Mouse (Mus musculus): ENCODE results near the gene Ugt1a2. TPM values are rescaled to one million over a fixed set of nuclear protein-coding genes. Genes with fewer than 3 reads are reported as not detected.

Ugt1a2 gene
- total and polyA plus RNA-seq, 2 experiments from 2014 or later = not detected

DNA sequence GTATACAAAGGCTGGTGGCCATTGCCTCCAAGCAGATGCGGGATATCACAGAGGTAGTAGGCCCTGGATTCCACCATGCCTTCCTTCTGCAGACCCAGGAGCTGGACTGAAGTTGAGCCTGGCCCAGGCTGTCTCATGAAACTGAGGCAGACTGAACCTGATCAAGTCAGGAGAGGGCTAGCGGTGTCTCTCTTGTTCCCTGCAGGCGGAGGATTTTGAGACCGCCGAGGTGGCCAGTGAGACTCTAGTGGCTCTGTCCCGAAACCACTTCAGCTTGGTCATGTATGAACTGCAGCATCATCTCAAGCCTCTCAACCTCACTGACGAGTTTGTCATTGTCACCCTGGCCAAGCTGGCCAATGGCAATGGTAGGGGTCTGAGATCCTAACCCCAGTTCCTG, 30.0 kb downstream of the Ugt1a2 start:
- ATAC-seq (ENCODE audit: low FRiP score) (no peak), DNase-seq (ENCODE audit: low spot score) (no peak)
- TF ChIP-seq CTCF (IDR thresholded peaks at IDR 0.05) = no peak
- no peaks in the 10 kb centered on the region for H3K4me1 ChIP-seq (ENCODE audit: insufficient read depth, low read length)
- peaks cover 100% of the 10 kb centered on the region for H3K9me3 ChIP-seq (ENCODE audit: low read length)
- no peaks in the 10 kb centered on the region for H3K36me3 ChIP-seq (ENCODE audit: insufficient read depth, low read length)
- WGBS = 73% methylated on average over 7 of the region's 7 CpGs
- no peak overlapping the region for H3K9ac ChIP-seq (replicated peaks; ENCODE audit: low read length, poor library complexity, severe bottlenecking)
- no peak overlapping the region for H3K27ac ChIP-seq (ENCODE audit: low read depth, low read length)
- H3K27me3 ChIP-seq (ENCODE audit: insufficient read depth, low read length) = no peaks in the 10 kb centered on the region
- no peak overlapping the region for H3K4me2 ChIP-seq (ENCODE audit: low read depth, low read length, poor library complexity, severe bottlenecking)
- no peak overlapping the region for H3K4me3 ChIP-seq (ENCODE audit: low read depth, low read length)

- no peaks in the 10 kb centered on the region for H3K4me1 ChIP-seq (ENCODE audit: insufficient read depth, low read length)
- H3K27ac ChIP-seq (ENCODE audit: low read depth, low read length) = no peak overlapping the region
- TF ChIP-seq CTCF (IDR thresholded peaks at IDR 0.05) = no peak
- no peak overlapping the region for H3K4me2 ChIP-seq (ENCODE audit: low read depth, low read length, poor library complexity, severe bottlenecking)
- no peak for ATAC-seq (ENCODE audit: low FRiP score)
- 72% methylated on average over 6 of the region's 6 CpGs for WGBS
- no peaks in the 10 kb centered on the region for H3K36me3 ChIP-seq (ENCODE audit: insufficient read depth, low read length)
- peaks cover 100% of the 10 kb centered on the region for H3K9me3 ChIP-seq (ENCODE audit: low read length)
- no peak for DNase-seq (ENCODE audit: low spot score)
- H3K27me3 ChIP-seq (ENCODE audit: insufficient read depth, low read length) = no peaks in the 10 kb centered on the region
- H3K4me3 ChIP-seq (ENCODE audit: low read depth, low read length) = no peak overlapping the region
- no peak overlapping the region for H3K9ac ChIP-seq (replicated peaks; ENCODE audit: low read length, poor library complexity, severe bottlenecking)
Observed at GRCm38 (mm10) chr1:88230981-88231802, 30.8 kb downstream of the Ugt1a2 start.

DNA sequence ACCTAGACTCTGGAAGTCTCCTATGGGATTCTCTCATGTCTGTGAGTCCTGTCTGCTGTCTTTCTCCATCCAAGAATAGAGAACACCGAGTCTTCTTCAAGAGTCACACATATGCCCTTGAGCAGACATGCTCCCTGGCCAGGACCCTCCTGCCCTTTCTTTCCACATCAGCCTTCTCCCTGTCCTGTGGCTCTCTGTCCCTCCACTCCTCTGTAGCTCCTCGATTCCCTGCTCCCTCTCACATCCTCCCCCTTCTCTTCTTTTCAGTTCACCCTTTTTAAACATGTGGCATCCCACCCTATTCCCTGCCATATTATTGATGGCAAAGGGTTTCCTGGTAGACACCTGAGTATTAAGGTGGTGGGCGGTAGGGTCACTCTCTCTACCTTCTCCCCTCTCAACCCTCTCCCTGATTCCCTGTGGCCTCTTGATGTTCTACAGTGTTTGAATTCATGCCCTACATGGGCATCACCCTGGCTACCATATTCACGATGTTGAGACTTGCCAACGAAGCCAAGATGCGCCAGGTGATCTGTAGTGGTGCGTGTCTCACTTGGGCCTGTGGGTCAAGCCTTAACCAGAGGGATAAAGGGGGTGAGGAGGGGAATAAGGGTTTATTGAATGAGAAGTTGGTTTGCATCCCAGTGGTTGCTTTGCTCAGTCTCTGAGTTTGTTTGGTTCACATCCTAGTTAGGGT, 31.6 kb downstream of the Ugt1a2 start:
- Histone ChIP-seq H3K4me3 (ENCODE audit: low read depth, low read length) (no peak overlapping the region), H3K9ac (replicated peaks; ENCODE audit: low read length, poor library complexity, severe bottlenecking) (no peak overlapping the region), H3K36me3 (ENCODE audit: insufficient read depth, low read length) (no peaks in the 10 kb centered on the region), H3K4me2 (ENCODE audit: low read depth, low read length, poor library complexity, severe bottlenecking) (no peak overlapping the region), H3K9me3 (ENCODE audit: low read length) (peaks cover 98% of the 10 kb centered on the region), H3K27ac (ENCODE audit: low read depth, low read length) (no peak overlapping the region), H3K4me1 (ENCODE audit: insufficient read depth, low read length) (no peaks in the 10 kb centered on the region), H3K27me3 (ENCODE audit: insufficient read depth, low read length) (no peaks in the 10 kb centered on the region)
- ATAC-seq (ENCODE audit: low FRiP score) (no peak), DNase-seq (ENCODE audit: low spot score) (no peak)
- 68% methylated on average over 7 of the region's 7 CpGs for WGBS
- TF ChIP-seq CTCF (IDR thresholded peaks at IDR 0.05) = no peak

- no peak for DNase-seq (ENCODE audit: low spot score)
- no peak for ATAC-seq (ENCODE audit: low FRiP score)
- peaks cover 98% of the 10 kb centered on the region for H3K9me3 ChIP-seq (ENCODE audit: low read length)
- H3K4me3 ChIP-seq (ENCODE audit: low read depth, low read length) = no peak overlapping the region
- no peak overlapping the region for H3K4me2 ChIP-seq (ENCODE audit: low read depth, low read length, poor library complexity, severe bottlenecking)
- no peak overlapping the region for H3K9ac ChIP-seq (replicated peaks; ENCODE audit: low read length, poor library complexity, severe bottlenecking)
- no peak for TF ChIP-seq CTCF (IDR thresholded peaks at IDR 0.05)
- WGBS = 58% methylated on average over 3 of the region's 3 CpGs
- no peaks in the 10 kb centered on the region for H3K36me3 ChIP-seq (ENCODE audit: insufficient read depth, low read length)
- H3K27me3 ChIP-seq (ENCODE audit: insufficient read depth, low read length) = no peaks in the 10 kb centered on the region
- no peaks in the 10 kb centered on the region for H3K4me1 ChIP-seq (ENCODE audit: insufficient read depth, low read length)
- no peak overlapping the region for H3K27ac ChIP-seq (ENCODE audit: low read depth, low read length)
Observed at GRCm38 (mm10) chr1:88232664-88233380, 32.4 kb downstream of the Ugt1a2 start.

GRCm38 (mm10) chr1:88233421-88234247, 33.2 kb downstream of the Ugt1a2 start:
- DNase-seq (ENCODE audit: low spot score) (no peak), ATAC-seq (ENCODE audit: low FRiP score) (no peak)
- H3K4me1 ChIP-seq (ENCODE audit: insufficient read depth, low read length) = no peaks in the 10 kb centered on the region
- H3K4me3 ChIP-seq (ENCODE audit: low read depth, low read length) = no peak overlapping the region
- TF ChIP-seq CTCF (IDR thresholded peaks at IDR 0.05) = no peak
- no peaks in the 10 kb centered on the region for H3K36me3 ChIP-seq (ENCODE audit: insufficient read depth, low read length)
- no peak overlapping the region for H3K9ac ChIP-seq (replicated peaks; ENCODE audit: low read length, poor library complexity, severe bottlenecking)
- 67% methylated on average over 14 of the region's 14 CpGs for WGBS
- peaks cover 98% of the 10 kb centered on the region for H3K9me3 ChIP-seq (ENCODE audit: low read length)
- no peak overlapping the region for H3K27ac ChIP-seq (ENCODE audit: low read depth, low read length)
- no peaks in the 10 kb centered on the region for H3K27me3 ChIP-seq (ENCODE audit: insufficient read depth, low read length)
- H3K4me2 ChIP-seq (ENCODE audit: low read depth, low read length, poor library complexity, severe bottlenecking) = no peak overlapping the region

Measured in midbrain, postnatal 0 days (tissue).